Mouse (Mus musculus): ENCODE data around the gene Wasf2. TPM values are rescaled to one million over a fixed set of nuclear protein-coding genes. Genes with fewer than 3 reads are reported as not detected.
A peak's percentile ranks its signal among the peaks of the same experiment; 100 is the strongest.

Wasf2 gene
- total RNA-seq, 2 experiments from 2014 or later: 34.0 to 35.7 TPM

DNA sequence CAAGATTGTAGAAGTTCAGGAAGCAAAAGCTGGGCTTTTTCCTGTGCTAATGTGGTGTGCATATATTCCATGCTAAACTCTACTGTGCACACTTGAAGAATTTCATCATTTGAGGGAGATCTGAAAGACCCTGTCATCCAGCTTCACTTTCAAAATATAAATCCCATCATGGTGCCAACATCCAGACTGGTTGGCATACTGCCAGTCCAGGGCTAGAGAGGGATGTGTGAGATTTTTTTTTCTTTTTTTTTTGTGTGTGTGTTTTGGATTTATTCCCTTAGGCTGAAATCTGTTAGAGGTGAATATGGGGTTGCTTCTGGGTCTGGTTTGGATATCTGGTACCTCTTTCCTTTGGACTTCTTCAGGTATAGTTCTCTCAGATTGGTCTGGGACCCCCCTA is 40.3 kb downstream of the Wasf2 start:
- DNase-seq: peak; percentile 49
- intact Hi-C loops (cut with DNase I): no loop called here

DNA sequence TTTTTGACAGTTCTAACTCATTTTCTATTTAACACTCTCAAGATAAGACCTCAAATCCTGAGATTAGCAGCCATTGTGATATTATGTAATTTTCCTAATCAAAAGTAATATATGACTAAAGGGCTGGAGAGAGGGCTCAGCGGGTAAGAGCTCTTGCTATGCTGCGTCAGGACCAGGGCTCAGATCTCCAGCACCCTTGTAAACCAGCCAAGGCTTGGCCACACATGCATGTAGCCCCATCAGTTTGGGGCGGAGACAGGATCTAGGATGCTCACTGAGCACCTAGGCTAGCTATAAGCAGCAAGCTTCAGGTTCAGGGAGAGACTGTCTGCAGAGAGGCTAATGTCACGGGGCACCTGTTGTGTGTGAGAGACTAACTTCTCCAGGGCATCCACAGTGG is 42.1 kb downstream of the Wasf2 start:
- DNase-seq: no peak
- intact Hi-C loops (cut with DNase I): no loop called here

DNA sequence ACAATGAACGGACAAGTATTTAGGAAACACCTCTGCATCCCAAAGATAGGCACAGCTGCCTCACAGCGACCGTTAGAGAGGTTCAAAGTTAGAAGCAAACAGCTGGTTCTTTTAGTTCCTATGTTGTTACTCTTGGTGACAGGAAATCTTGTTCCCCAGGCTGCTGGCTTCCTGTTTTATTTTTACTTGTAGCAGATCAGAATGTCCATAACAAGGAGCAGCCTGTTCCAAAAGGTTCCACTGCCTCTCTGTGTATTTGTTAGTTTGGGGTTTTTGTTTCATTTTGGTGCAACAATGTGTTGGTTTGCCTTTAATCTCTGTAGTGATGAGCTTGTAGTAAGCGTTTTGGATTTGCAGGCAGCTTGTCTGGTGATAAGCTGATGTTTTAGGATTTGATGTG is 44.1 kb downstream of the Wasf2 start:
- DNase-seq: no peak
- intact Hi-C loops (cut with DNase I): no loop called here

DNA sequence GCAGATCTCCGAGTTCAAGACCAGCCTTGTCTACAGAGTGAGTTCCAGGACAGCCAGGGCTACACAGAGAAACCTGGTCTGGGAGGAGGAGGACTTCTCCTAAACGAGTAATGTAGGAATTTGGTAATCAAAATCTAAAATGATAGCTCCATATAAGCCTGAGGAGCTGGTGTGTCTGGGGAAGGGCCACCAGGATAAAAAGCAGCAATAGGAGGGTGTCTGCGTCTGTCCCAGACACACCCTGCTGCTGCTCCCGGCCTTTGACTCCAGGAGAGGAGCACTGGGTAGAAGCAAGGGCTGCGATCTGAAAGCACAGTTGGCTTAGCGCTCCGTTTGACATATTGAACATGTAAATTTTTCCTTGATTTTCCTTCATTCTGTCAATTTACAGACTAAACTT is 45.0 kb downstream of the Wasf2 start:
- intact Hi-C loops (cut with DNase I): no loop called here
- DNase-seq: no peak

DNA sequence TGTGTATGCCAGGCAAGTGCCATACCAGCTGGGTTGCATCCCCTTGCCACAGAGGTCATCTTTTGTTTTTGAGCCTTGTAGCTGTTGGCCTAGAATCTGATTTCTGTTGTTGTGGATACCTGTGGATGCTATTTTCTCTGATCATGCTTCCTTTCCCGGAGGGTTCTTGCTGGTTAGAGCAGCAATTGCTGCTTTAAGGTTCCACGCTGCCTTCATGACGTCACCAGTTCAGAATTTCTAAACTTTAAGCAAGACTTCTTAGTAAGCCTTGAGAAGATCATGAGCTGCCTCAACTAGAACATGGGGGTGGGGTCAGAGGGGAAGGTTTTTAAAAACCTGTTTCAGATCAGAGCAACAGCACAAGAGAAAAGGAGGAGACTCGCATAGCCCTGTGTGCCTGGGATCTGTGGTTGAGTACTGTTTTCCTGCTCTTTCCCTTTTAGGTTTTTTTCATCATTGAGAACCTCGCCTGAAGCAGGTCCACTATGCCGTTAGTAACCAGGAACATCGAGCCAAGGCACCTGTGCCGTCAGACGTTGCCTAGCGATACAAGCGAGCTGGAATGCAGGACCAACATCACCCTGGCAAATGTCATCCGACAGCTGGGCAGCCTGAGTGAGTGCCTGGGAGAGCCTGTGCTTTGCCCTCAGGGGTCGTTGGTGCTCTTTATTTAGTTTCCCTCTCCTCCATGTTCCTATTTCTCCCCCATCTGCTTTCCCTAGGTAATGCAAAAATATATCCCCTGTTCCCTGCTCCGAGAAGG is 45.9 kb downstream of the Wasf2 start:
- intact Hi-C loops (cut with DNase I): no loop called here
- DNase-seq: peak; percentile 57

DNA sequence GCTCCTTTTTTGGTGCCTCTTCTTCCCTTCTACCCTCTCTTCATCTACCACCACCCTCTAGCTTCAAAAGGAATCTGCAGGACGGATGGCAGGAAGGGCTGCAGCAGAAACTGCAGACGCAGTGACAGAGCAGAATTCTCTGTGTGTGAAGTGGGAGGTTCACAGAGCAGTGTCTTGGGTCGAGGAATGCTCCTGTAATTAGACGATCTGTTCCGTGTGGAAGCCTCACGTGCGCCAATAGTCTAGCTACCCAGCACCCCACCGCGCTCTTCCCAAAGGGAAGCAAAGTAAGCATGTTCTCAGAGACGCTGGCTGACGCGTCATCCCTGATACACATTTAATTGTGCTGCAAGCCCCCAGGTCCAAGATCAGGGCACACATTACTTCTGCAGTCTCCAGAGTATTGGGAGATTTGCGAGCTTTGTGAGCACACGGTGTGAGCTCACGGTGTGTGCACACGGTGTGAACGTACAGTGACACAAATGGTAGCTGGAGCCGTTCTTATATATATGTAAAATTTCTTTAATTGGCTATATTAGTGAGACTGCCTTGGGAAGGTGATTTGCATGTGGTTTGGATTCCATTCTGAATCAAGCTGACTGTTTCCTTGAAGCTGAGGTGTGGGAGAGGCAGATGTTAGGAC is 46.6 kb downstream of the Wasf2 start:
- intact Hi-C loops (cut with DNase I): no loop called here
- peak; percentile 21 for DNase-seq

GRCm38 (mm10) chr4:133178305-133178704 is 48.0 kb downstream of the Wasf2 start:
- DNase-seq: no peak
- intact Hi-C loops (cut with DNase I): no loop called here

- no peak for DNase-seq
- intact Hi-C loops (cut with DNase I): no loop called here
These were observed 49.0 kb downstream of the Wasf2 start for GRCm38 (mm10) chr4:133179258-133179657.

DNA sequence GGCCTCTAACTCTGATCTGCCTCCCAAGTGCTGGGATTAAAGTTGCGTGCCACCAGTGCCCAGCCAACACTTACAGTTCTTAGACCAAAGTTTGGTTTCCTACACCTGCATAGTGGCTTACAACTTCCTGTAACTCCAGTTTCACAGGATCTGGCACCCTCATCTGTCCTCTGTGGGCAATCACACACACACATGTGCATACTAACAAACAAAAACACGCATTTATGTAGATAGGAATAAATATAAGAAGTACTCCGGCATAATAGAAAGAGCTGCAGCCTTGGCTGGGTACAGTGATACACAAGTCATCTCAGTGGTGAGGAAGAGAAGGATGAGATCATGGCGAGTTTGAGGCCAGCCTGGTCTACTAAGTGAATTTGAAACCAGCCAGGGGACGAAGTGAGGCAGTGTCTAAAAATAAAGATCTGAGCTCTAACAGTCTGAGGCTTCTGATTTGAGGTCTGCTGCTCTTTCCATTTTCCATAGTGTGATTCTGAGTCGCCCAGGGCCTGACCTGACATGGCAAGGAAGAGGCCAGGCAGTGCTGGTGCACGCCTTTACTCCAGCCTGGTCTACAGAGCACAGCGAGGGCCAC is 52.2 kb downstream of the Wasf2 start:
- DNase-seq: no peak
- intact Hi-C loops (cut with DNase I): no loop called here

DNA sequence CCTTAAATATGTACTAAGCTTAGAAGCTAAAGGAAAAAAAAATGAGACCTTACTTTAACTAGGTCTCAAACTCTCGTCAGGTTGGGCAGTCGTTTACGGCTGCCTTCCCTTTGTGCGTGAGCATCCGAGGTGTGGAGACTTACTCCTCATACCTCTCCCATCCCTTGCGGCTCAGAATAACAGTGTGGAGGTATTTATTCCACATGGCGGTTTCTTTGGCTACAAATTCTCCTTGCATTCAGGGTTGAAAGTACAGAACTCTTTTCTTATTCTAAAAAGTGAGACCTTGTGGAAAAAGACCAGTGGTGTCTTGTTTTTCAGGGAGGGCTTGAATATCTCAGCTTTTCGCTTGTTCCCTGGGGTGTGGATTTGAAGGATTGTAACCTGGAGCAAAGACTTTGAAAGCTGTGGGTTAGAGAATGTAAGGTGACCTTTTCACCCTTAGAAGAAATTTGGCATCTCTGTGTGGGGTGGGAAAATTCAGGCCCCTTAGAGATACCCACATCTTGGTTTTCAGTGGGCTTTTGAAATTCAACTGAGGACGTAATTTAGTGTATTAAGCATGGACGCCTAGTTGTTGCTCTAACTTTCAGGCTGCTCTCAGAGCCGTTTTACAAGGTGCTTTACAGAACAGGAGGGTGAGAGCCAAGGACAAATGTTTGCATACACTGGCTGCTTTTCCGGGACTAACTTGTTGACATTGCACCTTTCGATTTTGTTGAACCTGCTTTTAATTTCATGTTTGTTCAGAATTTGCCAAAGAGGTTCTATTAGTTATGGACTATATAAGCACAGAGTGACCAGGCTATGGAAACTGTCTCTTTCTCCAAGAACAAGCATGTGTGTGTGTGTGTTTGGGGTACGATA is 54.0 kb downstream of the Wasf2 start:
- no peak for DNase-seq
- intact Hi-C loops (cut with DNase I): loop anchor here (2.0 kb wide), 1 partner anchor 49 kb away; no protein-coding TSS in a partner anchor

GRCm38 (mm10) chr4:133184898-133185665 is 54.8 kb downstream of the Wasf2 start:
- DNase-seq: peak; percentile 63
- intact Hi-C loops (cut with DNase I): loop anchor here (2.0 kb wide), 1 partner anchor 48 kb away; no protein-coding TSS in a partner anchor

DNA sequence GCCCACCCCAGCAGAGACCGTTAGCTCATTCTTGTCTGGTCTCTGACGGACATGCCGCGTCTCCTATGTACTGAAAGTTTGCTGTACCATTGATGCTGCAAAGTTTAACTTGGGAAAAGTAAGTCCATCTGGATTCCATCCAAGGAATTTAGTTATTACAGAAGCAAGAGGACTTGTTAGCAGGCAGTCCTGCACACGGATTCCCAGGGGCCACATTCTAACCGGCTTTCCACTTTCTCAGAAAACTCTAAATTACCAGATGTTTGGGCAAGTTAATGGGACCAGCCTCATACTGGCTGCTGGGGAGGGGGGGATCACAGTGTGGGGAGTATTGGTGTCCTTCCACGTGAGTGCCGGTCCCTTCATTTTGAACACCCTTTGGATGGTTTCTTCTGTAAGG is 55.6 kb downstream of the Wasf2 start:
- DNase-seq: no peak
- intact Hi-C loops (cut with DNase I): loop anchor here (2.0 kb wide), 1 partner anchor 47 kb away; no protein-coding TSS in a partner anchor

- intact Hi-C loops (cut with DNase I): no loop called here
- DNase-seq: no peak
These were observed 56.6 kb downstream of the Wasf2 start for GRCm38 (mm10) chr4:133186856-133187255.

GRCm38 (mm10) chr4:133189396-133189795 is 59.1 kb downstream of the Wasf2 start:
- no peak for DNase-seq
- intact Hi-C loops (cut with DNase I): no loop called here

- no peak for DNase-seq
- intact Hi-C loops (cut with DNase I): no loop called here
These were observed 64.2 kb downstream of the Wasf2 start for GRCm38 (mm10) chr4:133194482-133194881.

GRCm38 (mm10) chr4:133195014-133195413 is 64.7 kb downstream of the Wasf2 start:
- intact Hi-C loops (cut with DNase I): no loop called here
- no peak for DNase-seq

GRCm38 (mm10) chr4:133196136-133196535 is 65.8 kb downstream of the Wasf2 start:
- no peak for DNase-seq
- intact Hi-C loops (cut with DNase I): no loop called here

- no peak for DNase-seq
- intact Hi-C loops (cut with DNase I): no loop called here
These were observed 66.5 kb downstream of the Wasf2 start for GRCm38 (mm10) chr4:133196852-133197251.

DNA sequence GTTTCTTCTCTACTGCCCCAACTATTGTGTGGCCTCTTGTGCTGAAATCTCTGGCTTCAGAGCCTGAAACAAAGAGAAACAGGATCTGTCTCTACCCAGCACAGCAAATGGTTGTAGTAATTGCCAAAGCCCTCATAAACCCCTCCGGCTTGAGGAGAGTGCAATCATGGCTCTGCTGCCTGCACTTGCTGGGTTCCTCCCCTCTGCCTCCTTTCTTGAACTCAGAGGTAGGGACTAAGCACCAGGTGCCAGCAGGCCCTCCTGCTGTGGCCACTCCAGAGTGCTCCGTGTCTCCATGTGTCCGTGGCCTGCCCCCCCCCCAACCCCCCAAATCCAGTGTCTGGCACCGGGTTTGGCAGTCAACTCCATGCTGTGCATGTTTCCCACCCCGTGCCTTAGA is 67.0 kb downstream of the Wasf2 start:
- intact Hi-C loops (cut with DNase I): no loop called here
- DNase-seq: peak; percentile 56

DNA sequence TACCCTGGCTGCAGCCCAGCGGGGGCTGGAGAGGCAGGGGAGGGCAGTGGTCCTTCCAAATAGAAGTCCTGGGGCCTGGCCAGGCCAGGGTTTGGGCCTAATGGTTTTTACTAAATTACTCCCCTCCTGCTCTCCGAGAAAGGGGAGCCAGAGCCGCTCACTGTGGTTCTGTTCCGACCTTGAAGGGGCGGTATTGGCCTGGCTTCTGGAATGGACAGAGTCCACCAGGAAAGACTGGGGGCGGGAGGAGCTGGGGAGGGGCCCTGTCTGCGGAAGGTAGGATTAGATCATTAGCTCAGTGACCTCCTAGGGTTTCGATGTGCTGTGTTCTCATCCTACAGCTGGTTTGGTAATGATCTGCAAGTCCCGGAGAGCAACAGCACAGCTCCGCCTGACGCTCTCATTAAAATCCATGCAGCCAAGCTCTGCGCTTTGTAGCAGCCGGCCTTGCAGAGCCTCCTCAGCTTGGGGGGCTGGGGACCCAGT is 67.5 kb downstream of the Wasf2 start:
- intact Hi-C loops (cut with DNase I): no loop called here
- DNase-seq: no peak

Data from left cerebral cortex, postnatal 4 days (tissue).